In the genomic region with DNA sequence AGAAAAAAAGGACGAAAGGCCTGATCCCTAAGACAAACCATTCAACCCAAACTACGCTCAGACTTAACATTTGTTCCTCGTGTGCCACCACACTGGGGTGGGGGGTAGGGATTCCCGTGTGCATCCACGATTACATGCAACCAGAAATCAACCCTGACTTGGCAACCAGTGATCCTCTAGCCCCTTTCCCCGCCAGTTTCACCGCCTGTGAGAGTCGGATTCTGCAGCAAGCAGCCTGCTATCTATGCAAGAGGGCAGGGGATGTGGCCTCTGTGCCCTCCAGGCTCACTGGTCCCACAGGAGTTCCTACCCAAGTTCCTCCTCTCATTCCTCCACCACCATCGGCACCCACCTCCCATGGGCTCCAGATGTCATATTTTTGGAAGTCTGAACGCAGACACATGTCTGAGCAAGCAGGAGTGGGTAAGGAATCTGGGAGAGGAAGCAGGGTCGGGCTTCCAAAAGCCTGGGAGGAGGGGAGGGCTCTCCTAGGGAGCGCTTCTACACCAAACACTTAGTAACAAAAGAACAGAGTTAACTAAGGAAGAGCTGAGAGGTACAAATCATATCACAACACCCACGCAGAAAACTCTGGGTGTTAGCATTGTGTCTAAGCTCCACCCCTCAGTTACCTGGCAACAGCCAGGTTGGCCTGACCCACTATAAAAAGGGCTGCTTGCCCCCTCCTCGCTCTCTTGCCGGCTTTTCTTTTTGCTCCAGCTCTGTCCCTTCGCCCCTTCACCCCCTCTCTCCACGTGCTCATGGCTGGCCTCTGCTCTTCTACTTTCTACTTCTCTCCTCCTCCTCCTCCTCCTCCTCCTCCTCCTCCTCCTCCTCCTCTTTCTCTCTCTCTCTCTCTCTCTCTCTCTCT, we compare ENCODE assay signal across 9 mouse cellular contexts.
A peak's percentile ranks its signal among the peaks of the same experiment; 100 is the strongest.
DNase-seq lines count a peak whose midpoint lies in the region; ATAC-seq lines count a peak whose summit lies in the region.
"Had no signal": no experiment of that assay in that cellular context is flagged by ENCODE, and none has a peak within 500 bp of the region (broad histone marks: within the 10 kb centered on the region; RNA-seq: fewer than 3 reads in every experiment).

No protein-coding gene starts in this region.

- 39% methylated on average over 17 of the region's 17 CpGs for WGBS in embryonic facial prominence, embryonic 12.5 days
- 45% methylated on average over 17 of the region's 17 CpGs for WGBS in hindbrain, embryonic 10.5 days
- 38% methylated on average over 17 of the region's 17 CpGs for WGBS in neural tube, embryonic 12.5 days

- 0 out of 2 replicates have a peak, but pooled peaks have one; percentile 48 for ATAC-seq in embryonic facial prominence, embryonic 12.5 days (ENCODE audit: insufficient number of reproducible peaks, insufficient read depth, low FRiP score, low TSS enrichment)
- 0 out of 2 replicates have a peak, but pooled peaks have one; percentile 21 for ATAC-seq in neural tube, embryonic 12.5 days (ENCODE audit: low FRiP score, low read depth)
- no peak for ATAC-seq in activated CD4-positive, CD25-positive, alpha-beta regulatory T cell, adult 4 months

- H3K27me3 ChIP-seq in embryonic facial prominence, embryonic 12.5 days, result no peaks in the 10 kb centered on the region
- no peaks in the 10 kb centered on the region for H3K27me3 ChIP-seq in hindbrain, embryonic 10.5 days (ENCODE audit: insufficient read depth, poor library complexity, severe bottlenecking)
- H3K27me3 ChIP-seq in neural tube, embryonic 12.5 days (replicated peaks), result no peaks in the 10 kb centered on the region

- no peaks in the 10 kb centered on the region for H3K36me3 ChIP-seq in embryonic facial prominence, embryonic 12.5 days
- no peaks in the 10 kb centered on the region for H3K36me3 ChIP-seq in hindbrain, embryonic 10.5 days
- H3K36me3 ChIP-seq in neural tube, embryonic 12.5 days, result no peaks in the 10 kb centered on the region

- H3K4me3 ChIP-seq in embryonic facial prominence, embryonic 12.5 days, result peak overlapping the region; percentile 0; the same call in 1 of the 2 replicates
- H3K4me3 ChIP-seq in hindbrain, embryonic 10.5 days, result no peak overlapping the region
- no peak overlapping the region for H3K4me3 ChIP-seq in neural tube, embryonic 12.5 days
- H3K4me3 ChIP-seq: myocyte had no signal

- peak overlapping the region; percentile 33 for H3K4me2 ChIP-seq in embryonic facial prominence, embryonic 12.5 days (replicated peaks)
- H3K4me2 ChIP-seq in neural tube, embryonic 12.5 days (replicated peaks), result peak overlapping the region; percentile 47

- no peaks in the 10 kb centered on the region for H3K9me3 ChIP-seq in embryonic facial prominence, embryonic 12.5 days
- no peaks in the 10 kb centered on the region for H3K9me3 ChIP-seq in hindbrain, embryonic 10.5 days
- H3K9me3 ChIP-seq in neural tube, embryonic 12.5 days, result no peaks in the 10 kb centered on the region

- no peak overlapping the region for H3K9ac ChIP-seq in embryonic facial prominence, embryonic 12.5 days
- peak overlapping the region; percentile 38; the same call in 1 of the 2 replicates for H3K9ac ChIP-seq in neural tube, embryonic 12.5 days

- peak overlapping the region; percentile 74 for H3K27ac ChIP-seq in embryonic facial prominence, embryonic 12.5 days
- peak overlapping the region; percentile 45; the same call in 1 of the 2 replicates for H3K27ac ChIP-seq in hindbrain, embryonic 10.5 days
- H3K27ac ChIP-seq in neural tube, embryonic 12.5 days, result 0 out of 2 replicates have a peak overlapping the region, but pooled peaks have one; percentile 23

- H3K4me1 ChIP-seq in embryonic facial prominence, embryonic 12.5 days, result peaks cover 11% of the 10 kb centered on the region; the same call in 1 of the 2 replicates
- H3K4me1 ChIP-seq in hindbrain, embryonic 10.5 days (replicated peaks), result peaks cover 15% of the 10 kb centered on the region
- H3K4me1 ChIP-seq in neural tube, embryonic 12.5 days, result peaks cover 21% of the 10 kb centered on the region

- DNase-seq in kidney, postnatal 10 days, result peak; percentile 18
- no peak for DNase-seq in kidney, adult 11 months
- peak; percentile 15 for DNase-seq in hindbrain, embryonic 10.5 days (ENCODE audit: low spot score)
- no peak for DNase-seq in yolk sac, embryonic 10.5 days (ENCODE audit: low spot score)
- no peak for DNase-seq in cerebellum, adult 9-10 months

Comparison
In these comparisons a context has a peak if more than half of its experiments do, and no peak if none do; other contexts are left out.
1. DNase-seq: peak in kidney, postnatal 10 days (single experiment) and hindbrain, embryonic 10.5 days (single experiment); none in kidney, adult 11 months (single experiment), yolk sac, embryonic 10.5 days (single experiment) and cerebellum, adult 9-10 months (single experiment).
2. H3K27ac ChIP-seq: peak in every context shown above with its lines; median percentile 74 in embryonic facial prominence, embryonic 12.5 days; 45 in hindbrain, embryonic 10.5 days; 23 in neural tube, embryonic 12.5 days.